Mouse (Mus musculus): ENCODE measurements around the gene Vhl.

The Vhl gene

GRCm38 (mm10) chr6:113623941-113624751 lies at the start of gene Vhl:
TSS of gene Vhl (plus strand) at chr6:113623959.
- peak; percentile 91 to 92 for DNase-seq (ENCODE audit: low spot score in 2 of 2)

- DNase-seq (ENCODE audit: low spot score in 2 of 2) = peak; percentile 50 to 76
Measured at GRCm38 (mm10) chr6:113576044-113576443, 47.7 kb upstream of the Vhl start.

GRCm38 (mm10) chr6:113579306-113579705 lies 44.5 kb upstream of the Vhl start:
- DNase-seq (ENCODE audit: low spot score in 2 of 2) = no peak

- no peak for DNase-seq (ENCODE audit: low spot score in 2 of 2)
Measured at GRCm38 (mm10) chr6:113583023-113583422, 40.7 kb upstream of the Vhl start.

- no peak for DNase-seq (ENCODE audit: low spot score in 2 of 2)
Measured at GRCm38 (mm10) chr6:113585065-113585464, 38.7 kb upstream of the Vhl start.

- no peak for DNase-seq (ENCODE audit: low spot score in 2 of 2)
Measured at GRCm38 (mm10) chr6:113586466-113587183, 37.1 kb upstream of the Vhl start.

GRCm38 (mm10) chr6:113592637-113593036 lies 31.1 kb upstream of the Vhl start:
- no peak for DNase-seq (ENCODE audit: low spot score in 2 of 2)

- no peak for DNase-seq (ENCODE audit: low spot score in 2 of 2)
Measured at GRCm38 (mm10) chr6:113597945-113598344, 25.8 kb upstream of the Vhl start.

- DNase-seq (ENCODE audit: low spot score in 2 of 2) = peak in 1 of 2 experiments; percentile 42
Measured at GRCm38 (mm10) chr6:113599833-113600232, 23.9 kb upstream of the Vhl start.

GRCm38 (mm10) chr6:113600543-113601139 lies 23.1 kb upstream of the Vhl start, which contains the start of gene Fancd2os:
TSS of gene Fancd2os (minus strand) at chr6:113600715.
- DNase-seq (ENCODE audit: low spot score in 2 of 2) = no peak

GRCm38 (mm10) chr6:113602821-113603220 lies 20.9 kb upstream of the Vhl start:
- no peak for DNase-seq (ENCODE audit: low spot score in 2 of 2)

- no peak for DNase-seq (ENCODE audit: low spot score in 2 of 2)
Measured at GRCm38 (mm10) chr6:113603993-113604392, 19.8 kb upstream of the Vhl start.

GRCm38 (mm10) chr6:113604432-113605223 lies 19.1 kb upstream of the Vhl start, which contains the start of gene Brk1:
TSS of gene Brk1 (plus strand) at chr6:113604772.
- DNase-seq (ENCODE audit: low spot score in 2 of 2) = peak; percentile 94 to 96

- no peak for DNase-seq (ENCODE audit: low spot score in 2 of 2)
Measured at GRCm38 (mm10) chr6:113605224-113605545, 18.6 kb upstream of the Vhl start.

GRCm38 (mm10) chr6:113608871-113609270 lies 14.9 kb upstream of the Vhl start:
- DNase-seq (ENCODE audit: low spot score in 2 of 2) = no peak

- no peak for DNase-seq (ENCODE audit: low spot score in 2 of 2)
Measured at GRCm38 (mm10) chr6:113609293-113609692, 14.5 kb upstream of the Vhl start.

- DNase-seq (ENCODE audit: low spot score in 2 of 2) = peak in 1 of 2 experiments; percentile 36
Measured at GRCm38 (mm10) chr6:113612258-113612969, 11.3 kb upstream of the Vhl start.

- no peak for DNase-seq (ENCODE audit: low spot score in 2 of 2)
Measured at GRCm38 (mm10) chr6:113614152-113614551, 9.6 kb upstream of the Vhl start.

- no peak for DNase-seq (ENCODE audit: low spot score in 2 of 2)
Measured at GRCm38 (mm10) chr6:113614997-113615396, 8.8 kb upstream of the Vhl start.

GRCm38 (mm10) chr6:113615489-113615888 lies 8.3 kb upstream of the Vhl start:
- no peak for DNase-seq (ENCODE audit: low spot score in 2 of 2)

GRCm38 (mm10) chr6:113623386-113623785 lies 373 bp upstream of the Vhl start:
- no peak for DNase-seq (ENCODE audit: low spot score in 2 of 2)
